Mouse (Mus musculus): ENCODE data around the gene Gm21897. TPM values are rescaled to one million over a fixed set of nuclear protein-coding genes. Genes with fewer than 3 reads are reported as not detected.
"Not testable (repeated sequence)": the region's sequence is repeated elsewhere in the genome, so short reads cannot be mapped to it uniquely, and the experiment has no call there.

Gm21897 gene
- total RNA-seq (2021), result not detected

DNA sequence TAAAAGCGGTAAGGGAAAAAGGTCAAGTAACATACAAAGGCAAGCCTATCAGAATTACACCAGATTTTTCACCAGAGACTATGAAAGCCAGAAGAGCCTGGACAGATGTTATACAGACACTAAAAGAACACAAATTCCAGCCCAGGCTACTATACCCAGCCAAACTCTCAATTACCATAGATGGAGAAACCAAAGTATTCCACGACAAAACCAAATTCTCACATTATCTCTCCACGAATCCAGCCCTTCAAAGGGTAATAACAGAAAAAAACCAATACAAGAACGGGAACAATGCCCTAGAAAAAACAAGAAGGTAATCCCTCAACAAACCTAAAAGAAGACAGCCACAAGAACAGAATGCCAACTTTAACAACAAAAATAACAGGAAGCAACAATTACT lies at the start of gene Gm21897:
Gm21897 (plus strand) TSS at position 301 of the 400 bp plus-strand sequence.
- DNase-seq, result not testable (repeated sequence)

DNA sequence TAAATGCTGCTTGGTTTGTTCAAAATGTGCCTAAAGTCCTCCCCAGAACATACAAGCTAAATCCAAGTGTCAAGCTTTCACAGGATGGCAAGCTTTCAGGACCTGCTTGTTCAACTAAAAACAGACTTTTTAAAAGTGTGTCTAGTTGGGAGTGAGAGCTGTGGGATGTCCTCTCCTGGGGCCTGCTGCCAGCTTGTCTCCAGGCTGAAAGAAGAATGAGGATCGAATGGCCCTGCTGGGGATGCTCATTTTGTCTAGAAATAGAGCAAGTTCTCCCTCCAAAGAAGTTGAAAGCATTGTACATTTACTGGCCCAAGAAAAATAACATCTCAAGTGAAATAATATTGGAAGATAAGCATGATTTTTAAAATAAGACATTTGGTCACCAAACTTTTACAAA lies 45.0 kb upstream of the Gm21897 start:
- DNase-seq, result no peak

DNA sequence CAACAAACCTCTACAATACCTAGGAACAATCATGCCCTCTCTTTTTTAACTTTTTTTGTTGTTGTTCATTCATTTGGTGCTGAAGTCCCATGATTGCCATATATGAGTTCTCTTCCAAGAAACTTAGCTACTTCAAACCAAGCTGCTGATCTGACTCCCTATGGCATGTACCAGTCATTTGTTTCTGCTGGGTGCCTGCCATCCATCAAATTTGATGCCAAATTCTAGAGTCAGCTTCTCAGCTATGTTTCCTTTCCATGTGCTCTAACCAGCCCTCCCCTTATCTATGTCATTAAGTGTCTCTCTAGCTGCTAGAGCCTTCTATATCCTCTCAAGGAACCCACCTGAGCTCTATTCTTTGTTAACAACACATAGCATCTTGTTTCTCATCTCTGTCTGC lies 39.8 kb upstream of the Gm21897 start:
- no peak for DNase-seq

DNA sequence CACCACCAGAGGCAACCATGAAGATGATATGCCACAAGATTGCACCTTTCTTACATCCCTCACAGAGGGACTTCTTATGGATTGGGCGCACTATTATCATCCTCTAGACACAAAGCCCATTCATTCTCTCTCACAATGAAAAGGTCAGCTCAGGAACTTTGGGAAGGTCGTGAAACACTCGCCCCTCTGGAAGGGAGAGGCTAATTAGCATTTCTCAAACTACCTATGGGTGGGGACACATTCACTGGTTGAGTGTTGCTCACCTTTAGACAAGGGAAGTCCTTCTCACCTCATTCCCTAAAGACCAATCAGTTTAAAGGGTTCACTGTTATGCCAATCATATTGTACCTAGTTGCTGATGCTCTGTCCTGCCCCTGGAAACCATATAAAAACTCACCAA lies 24.2 kb upstream of the Gm21897 start:
- DNase-seq, result no peak

DNA sequence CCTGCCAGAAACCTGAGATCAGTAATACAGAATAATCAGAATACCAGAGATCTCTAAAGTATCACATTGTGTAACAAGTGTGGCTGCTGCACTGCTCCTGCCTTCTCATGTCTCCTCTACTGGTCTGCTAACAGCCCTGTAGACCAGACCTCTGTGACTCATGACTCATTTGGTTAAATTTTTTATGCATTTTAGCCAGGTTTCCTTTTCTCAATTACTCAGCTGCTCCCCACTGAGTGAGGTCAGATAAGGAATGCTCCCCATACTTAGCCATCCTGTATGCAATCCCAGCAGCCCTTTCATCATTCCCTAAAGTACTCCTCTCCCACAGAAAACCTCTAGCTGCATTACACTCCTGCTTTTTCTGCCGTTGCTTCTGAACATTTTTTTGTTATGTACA lies 23.0 kb upstream of the Gm21897 start:
- no peak for DNase-seq

DNA sequence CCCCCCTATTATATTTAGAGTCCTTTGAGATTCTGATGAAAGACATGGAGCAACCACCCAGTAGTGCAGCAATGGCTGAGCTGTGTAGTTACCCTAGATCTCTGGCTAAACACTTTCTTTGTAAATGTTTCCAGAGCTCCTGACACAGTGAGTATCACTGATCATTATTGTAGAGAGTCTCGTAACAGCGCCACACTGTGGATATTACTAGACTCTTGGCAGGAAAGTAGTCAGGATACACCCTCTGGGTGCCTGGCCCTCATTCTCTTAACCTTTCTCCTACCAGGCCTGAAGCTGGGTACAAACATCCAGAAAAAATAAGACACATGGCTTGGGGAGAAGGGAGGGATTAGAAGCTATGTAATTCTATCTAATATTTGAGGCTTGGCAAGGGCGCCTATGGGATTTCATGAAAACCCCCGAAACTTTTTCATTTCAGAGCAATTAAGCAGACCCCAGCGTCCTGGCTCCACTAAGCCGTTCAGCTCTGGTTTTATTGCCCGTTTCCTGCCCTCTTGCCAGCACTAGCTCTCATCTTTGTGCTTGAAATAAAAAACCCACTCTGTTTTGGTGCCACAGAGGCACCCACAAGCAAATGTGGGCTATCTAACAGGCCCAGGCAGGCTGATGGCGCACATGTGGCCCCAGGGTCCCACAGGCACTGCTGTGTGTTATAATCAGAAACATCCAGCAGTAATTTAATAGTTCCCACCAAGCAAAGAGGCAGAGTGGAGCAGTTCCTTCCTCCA lies 22.2 kb upstream of the Gm21897 start:
- DNase-seq, result peak; percentile 46

DNA sequence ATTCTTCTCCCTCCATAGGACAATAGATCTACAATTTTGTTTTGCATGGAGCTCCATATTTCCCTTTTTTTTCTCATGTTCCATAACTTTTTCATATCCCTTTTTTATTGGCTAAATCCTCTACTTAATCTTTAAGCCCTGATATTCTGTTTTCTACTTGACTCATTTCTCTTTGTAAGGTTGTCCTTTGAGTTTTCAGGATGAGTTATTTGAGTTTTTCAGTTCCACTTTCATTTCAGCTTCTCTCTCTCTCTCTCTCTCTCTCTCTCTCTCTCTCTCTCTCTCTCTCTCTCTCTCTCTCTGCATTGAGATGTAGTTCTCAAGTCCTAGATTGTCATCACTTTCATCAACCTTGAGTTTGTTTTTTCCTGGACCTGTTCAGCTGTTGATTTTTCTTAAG lies 17.3 kb downstream of the Gm21897 start:
- DNase-seq, result no peak

DNA sequence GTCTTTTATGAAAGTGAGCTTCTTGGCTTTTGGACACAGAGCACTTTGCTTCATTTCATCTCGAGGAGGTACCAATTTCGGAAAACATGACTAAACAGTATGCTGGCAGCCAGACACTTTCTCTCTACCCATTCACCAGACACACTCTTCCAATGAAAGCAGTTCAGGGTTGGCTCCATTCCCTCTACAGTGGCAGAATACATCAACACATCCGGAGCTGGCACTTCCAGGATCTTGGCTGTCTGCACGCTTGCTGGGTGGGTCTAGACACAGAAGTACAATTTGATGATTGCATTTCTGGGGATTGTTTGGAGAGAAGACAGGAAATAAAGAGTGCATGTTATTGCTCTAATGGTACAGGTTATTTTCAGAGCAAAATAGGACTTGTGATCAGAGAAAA lies 21.8 kb downstream of the Gm21897 start:
- DNase-seq, result no peak

DNA sequence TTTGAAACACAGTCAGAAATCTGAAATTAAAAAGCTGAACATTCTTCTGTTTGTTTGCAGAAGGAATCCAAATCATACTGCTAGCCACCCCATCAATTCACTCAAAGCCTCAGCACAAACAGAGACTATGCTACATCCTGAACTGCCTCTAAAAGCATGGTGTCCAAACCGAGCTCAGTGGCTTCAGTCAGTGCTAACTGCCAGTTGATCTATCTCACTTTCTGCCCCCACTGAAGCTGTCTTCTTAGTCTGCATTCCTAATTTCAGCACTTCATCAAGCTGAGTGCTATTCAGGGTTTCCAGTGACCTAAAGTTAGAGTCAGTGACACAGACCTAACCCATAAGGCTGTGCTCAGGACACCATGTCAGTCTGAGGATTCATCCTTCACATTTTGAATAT lies 28.8 kb downstream of the Gm21897 start:
- no peak for DNase-seq

DNA sequence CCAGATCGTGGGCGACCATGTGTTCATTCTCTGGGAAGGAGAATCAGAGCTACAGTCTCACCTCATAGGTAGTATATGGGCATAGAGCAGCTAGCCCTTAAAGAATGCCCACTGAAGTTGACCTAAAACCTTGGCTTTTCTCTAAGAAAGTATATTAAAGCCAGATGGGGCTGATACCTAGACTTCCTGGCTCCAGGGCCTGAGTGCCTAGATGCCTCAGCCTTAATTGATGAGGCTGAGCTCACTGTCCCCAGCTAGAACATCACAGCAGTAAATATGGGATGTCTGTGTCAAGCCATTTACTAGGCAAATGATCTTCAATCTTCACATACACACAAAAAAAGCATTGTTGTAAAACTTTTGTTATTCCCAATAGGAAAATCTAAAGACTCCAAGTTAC lies 32.1 kb downstream of the Gm21897 start:
- no peak for DNase-seq

DNA sequence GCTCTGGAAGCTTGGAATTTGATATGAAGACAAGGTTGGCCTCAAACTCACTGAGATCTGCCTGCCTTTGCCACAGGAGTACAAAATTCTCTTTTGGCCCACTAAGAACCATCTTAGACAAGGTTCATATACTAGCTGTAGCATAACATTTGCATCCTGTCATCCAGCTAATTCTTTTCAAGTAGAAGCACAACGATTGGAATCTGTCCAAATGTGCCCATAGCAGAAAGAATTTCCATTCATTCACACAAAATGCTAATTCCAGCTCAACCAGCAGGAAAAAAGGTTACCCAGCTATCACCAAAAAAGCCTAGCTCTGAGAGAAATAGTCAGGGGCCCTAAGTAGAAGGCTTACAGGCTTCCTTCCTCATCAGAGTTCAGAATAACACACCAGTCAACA lies 34.0 kb downstream of the Gm21897 start:
- DNase-seq, result no peak

DNA sequence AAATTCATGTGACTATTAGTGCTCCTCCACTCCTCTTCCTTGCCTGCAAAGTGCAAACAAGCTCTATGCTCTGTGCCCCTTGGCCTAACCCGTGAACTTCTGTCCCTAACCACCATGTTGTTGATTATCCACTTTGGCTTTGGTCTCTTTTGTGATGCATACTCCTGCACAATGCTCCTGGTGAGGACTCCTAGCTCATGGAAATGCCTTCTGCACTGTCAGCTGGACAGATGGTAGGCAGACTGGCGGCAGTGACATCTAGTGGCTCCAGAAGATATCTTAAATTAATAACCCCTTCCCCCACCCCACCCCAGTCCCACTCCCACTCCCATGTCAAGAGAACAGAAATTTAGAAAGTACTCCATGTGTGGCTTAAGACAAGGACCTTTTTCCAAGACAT lies 35.1 kb downstream of the Gm21897 start:
- peak; percentile 21 for DNase-seq

DNA sequence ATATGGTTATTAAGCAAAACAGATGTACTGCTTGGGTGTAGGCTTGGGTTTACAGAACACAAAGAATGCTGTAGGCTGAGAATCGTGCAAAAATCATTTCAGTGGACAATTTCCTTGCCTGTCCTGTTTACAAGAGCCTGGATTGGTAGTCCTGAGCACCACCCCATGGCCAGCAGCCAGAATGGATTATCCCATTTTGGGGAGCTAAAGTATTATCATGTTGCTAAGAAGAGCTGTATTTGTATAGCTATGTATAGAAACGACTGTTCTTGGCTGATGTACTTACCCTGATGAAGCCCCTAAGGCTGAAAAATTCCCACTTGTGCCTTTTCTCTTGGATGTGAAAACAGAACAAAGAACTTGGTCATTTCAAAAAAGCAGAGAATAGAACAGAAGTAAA lies 37.6 kb downstream of the Gm21897 start:
- no peak for DNase-seq

DNA sequence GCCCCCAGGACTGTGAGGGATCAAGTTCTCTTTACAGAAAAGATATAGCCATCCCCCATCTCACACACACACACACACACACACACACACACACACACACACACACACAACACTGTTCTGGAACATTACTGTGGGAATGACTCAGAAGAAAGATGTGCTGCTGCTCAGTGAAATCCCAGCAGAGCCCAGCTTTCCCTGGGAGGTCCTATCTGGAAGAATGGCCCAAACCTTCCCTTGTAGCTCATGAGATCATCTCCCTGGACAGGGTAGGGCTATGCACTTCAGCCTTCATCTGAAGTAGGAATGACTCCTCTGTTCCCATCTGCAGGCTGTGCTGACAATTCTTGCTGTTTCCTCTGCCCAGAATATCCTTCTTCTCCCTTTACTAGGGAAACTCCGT lies 38.1 kb downstream of the Gm21897 start:
- DNase-seq, result peak; percentile 21

DNA sequence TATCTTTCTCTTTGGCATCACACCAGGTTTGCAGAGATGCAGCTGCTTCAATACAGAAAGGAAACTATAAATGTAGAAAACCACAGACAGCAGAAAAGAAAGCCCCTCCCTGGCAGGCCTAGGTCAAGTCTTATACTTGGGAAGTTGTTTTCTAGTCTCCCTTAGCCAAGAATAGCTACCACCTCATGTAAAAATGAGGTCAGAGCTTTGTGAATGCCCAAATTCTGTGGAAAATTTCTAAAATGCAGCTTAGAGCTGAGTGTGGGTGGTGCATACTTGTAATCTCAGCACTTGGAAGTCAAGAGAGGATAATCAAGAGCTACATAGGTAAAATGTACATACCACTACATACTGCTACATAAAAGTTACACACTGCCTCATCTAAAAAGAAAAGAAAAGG lies 40.5 kb downstream of the Gm21897 start:
- no peak for DNase-seq

DNA sequence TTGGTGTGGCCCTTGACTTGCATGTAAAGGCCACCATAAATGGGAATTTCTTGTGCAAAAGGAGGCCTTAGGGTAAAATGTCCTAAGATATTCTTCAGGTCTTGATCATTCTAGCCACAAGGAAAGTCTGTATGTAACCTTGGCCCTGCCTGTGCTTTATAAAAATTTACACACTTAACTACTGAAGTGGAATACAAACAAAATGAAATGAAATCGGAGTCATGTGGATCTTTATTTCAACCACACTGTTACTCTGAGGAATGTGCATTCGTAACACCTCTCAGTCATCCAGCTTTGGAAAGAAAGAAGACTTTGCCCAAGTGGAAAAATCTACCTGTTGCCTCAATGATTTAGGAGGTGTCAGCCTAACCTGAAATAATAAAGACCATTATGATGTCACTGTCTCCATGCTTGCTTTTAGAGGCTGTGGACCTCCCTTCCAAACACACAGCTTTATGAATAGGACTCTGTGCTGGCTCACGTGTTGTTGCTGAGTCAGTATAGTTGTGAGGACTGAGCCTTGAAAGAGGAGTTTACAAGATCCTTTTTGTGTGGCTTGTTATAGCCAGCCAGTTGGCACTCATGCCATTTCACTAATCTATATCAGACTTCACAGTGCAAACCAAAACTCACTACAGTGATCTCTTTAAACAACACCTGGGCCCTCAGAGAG lies 42.0 kb downstream of the Gm21897 start:
- DNase-seq, result no peak

DNA sequence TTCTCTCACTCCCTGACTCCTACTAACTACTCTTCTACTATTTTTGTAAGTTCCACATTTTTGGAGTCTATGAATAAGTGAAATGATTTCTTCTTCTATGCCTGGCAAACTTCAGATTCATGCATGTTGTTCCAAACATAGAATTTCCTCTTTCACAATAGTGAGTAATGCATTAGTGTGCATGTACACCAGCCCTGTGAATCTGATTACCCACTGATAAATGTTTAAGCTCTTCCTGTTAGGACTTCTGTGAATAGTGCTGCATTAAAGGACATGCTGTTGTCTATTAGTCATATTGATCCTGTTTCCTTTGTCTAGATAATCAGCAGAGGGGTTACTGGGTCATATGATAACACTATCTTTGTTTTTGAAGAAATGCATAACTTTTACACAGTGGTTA lies 43.6 kb downstream of the Gm21897 start:
- DNase-seq, result no peak

All from heart, postnatal 4 days (tissue).